In genomic region chr1:63730240-63730771, GRCm38 (mm10) we compare ENCODE assay signal across 8 mouse cellular contexts. TPM values are rescaled to one million over a fixed set of nuclear protein-coding genes. Genes with fewer than 3 reads are reported as not detected.
DNase-seq lines count a peak whose midpoint lies in the region; ATAC-seq lines count a peak whose summit lies in the region.

TSS of gene Mdh1b (minus strand) at chr1:63730318.
TSS of gene Fastkd2 (plus strand) at chr1:63730614.

- no peaks in the 10 kb centered on the region for H3K36me3 ChIP-seq in hindbrain, embryonic 16.5 days (ENCODE audit: control insufficient read depth, insufficient read depth, low read length)
- H3K36me3 ChIP-seq in macrophage (ENCODE audit: inconsistent target): no peaks in the 10 kb centered on the region

- peak within 1 kb of the TSS; percentile 44; the same call in 1 of the 2 replicates for H3K27ac ChIP-seq in hindbrain, embryonic 16.5 days (ENCODE audit: low read depth, low read length)
- peak within 1 kb of the TSS; percentile 38 for H3K27ac ChIP-seq in macrophage

- H3K4me3 ChIP-seq in hindbrain, embryonic 16.5 days (ENCODE audit: low read length): peak within 1 kb of the TSS; percentile 56
- H3K4me3 ChIP-seq in macrophage (ENCODE audit: inconsistent target): peak within 1 kb of the TSS; percentile 92

- DNase-seq in WW6 (ENCODE audit: low read depth, low spot score): peak; percentile 80
- peak; percentile 67 to 85 for DNase-seq in cerebellum, postnatal 4 days (ENCODE audit: low spot score in 2 of 2)
- peak; percentile 94 for DNase-seq in gastrocnemius, adult 18-20 months (ENCODE audit: low spot score)
- DNase-seq in left cerebral cortex, adult 18-20 months (ENCODE audit: low spot score in 2 of 2): peak; percentile 92
- peak; percentile 93 for DNase-seq in right cerebral cortex, adult 18-20 months
- DNase-seq in urinary bladder, postnatal 10 days (ENCODE audit: low spot score): peak; percentile 48

- WGBS in hindbrain, embryonic 16.5 days: under 1% methylated on average over 31 of the region's 31 CpGs
- WGBS in macrophage (ENCODE audit: missing documents): 1% methylated on average over 31 of the region's 31 CpGs

- H3K9me3 ChIP-seq in hindbrain, embryonic 16.5 days (ENCODE audit: control insufficient read depth, low read length): no peaks in the 10 kb centered on the region

- ATAC-seq in hindbrain, embryonic 16.5 days: peak; percentile 96

- no peaks in the 10 kb centered on the region for H3K27me3 ChIP-seq in hindbrain, embryonic 16.5 days (replicated peaks; ENCODE audit: control insufficient read depth, insufficient read depth, low read length)

- H3K9ac ChIP-seq in hindbrain, embryonic 16.5 days (ENCODE audit: low read depth, low read length): peak within 1 kb of the TSS; percentile 67

- H3K4me2 ChIP-seq in hindbrain, embryonic 16.5 days (ENCODE audit: low read length): peak within 1 kb of the TSS; percentile 86

- peaks cover 29% of the 10 kb centered on the region; the same call in 1 of the 2 replicates for H3K79me2 ChIP-seq in macrophage (ENCODE audit: inconsistent target)

- H3K4me1 ChIP-seq in hindbrain, embryonic 16.5 days (ENCODE audit: control insufficient read depth, insufficient read depth, low read depth, low read length): peaks cover 23% of the 10 kb centered on the region

RNA-seq across cellular contexts. Expression of gene Mdh1b, which starts in this region (rescaled TPM):
- total RNA-seq in gastrocnemius, adult 18-20 months (2021): not detected
- polyA plus RNA-seq in hindbrain, embryonic 16.5 days (2015; fragmentation: Nextera tagmentation; extraction: Ambion mirVana): 0.59 and 0.75 TPM in 2 replicates
- 1 to 10 TPM; 1.1 to 1.5 TPM for total RNA-seq in left cerebral cortex, adult 18-20 months (2021)
- not detected for total RNA-seq in macrophage (2018; cell fraction: chromatin; rRNA removed)
- total RNA-seq in macrophage (2018; cell fraction: cytosol; rRNA removed): not detected
- not detected for total RNA-seq in macrophage (2018; cell fraction: nucleus; rRNA removed)
- polyA plus RNA-seq in macrophage (2018): not detected in 3 replicates

RNA-seq across cellular contexts. Expression of gene Fastkd2, which starts in this region (rescaled TPM):
- total RNA-seq in gastrocnemius, adult 18-20 months (2021): 10 to 100 TPM; 20.1 to 21.3 TPM
- polyA plus RNA-seq in hindbrain, embryonic 16.5 days (2015; fragmentation: Nextera tagmentation; extraction: Ambion mirVana): 35.3 and 35.8 TPM in 2 replicates
- total RNA-seq in left cerebral cortex, adult 18-20 months (2021): 10 to 100 TPM; 20.0 to 23.5 TPM
- 10 to 100 TPM; 14.8 to 47.0 (median 32.8) TPM for total RNA-seq in macrophage (2018; cell fraction: chromatin; rRNA removed)
- total RNA-seq in macrophage (2018; cell fraction: cytosol; rRNA removed): 10 to 100 TPM; 10.3 to 17.9 (median 14.0) TPM
- total RNA-seq in macrophage (2018; cell fraction: nucleus; rRNA removed): 10 to 100 TPM in 25 of 26 experiments, 1 to 10 TPM in 1; 9.4 to 45.4 (median 24.2) TPM
- polyA plus RNA-seq in macrophage (2018): 9.1 to 16.0 TPM (median 13.3 TPM) in 3 replicates

Comparison
In these comparisons a context has a peak if more than half of its experiments do, and no peak if none do; other contexts are left out.
1. Peak in every context shown above with its lines: DNase-seq, ATAC-seq, H3K4me3 ChIP-seq and H3K27ac ChIP-seq.